Mouse (Mus musculus) MEL (cell line): ENCODE results near the gene Lancl3.

Source experiments
- CHD1 ChIP-seq: IDR thresholded peaks from 2 replicates; pipeline ENCODE4 v1.6.1; 2012; ENCODE audit warnings: low read depth, mild to moderate bottlenecking, inconsistent platforms, low read length, improper control_type of control experiment
- CTCF ChIP-seq, 3 experiments: IDR thresholded peaks in 2 of 3; conservative IDR thresholded peaks in 1 of 3; 2 replicates each; pipeline ENCODE4 v1.5.1; 2011 to 2012; ENCODE audit warnings: low read length in 3 of 3, low read depth in 2 of 3, mild to moderate bottlenecking in 2 of 3, improper control_type of control experiment in 1 of 3, inconsistent platforms in 1 of 3, mixed read lengths in 1 of 3, moderate library complexity in 1 of 3; ENCODE audit not compliant: control insufficient read depth in 1 of 3, insufficient read depth in 1 of 3, poor library complexity in 1 of 3, severe bottlenecking in 1 of 3
- ELF1 ChIP-seq: IDR thresholded peaks from 2 replicates; pipeline ENCODE4 v1.6.1; 2014; ENCODE audit warnings: low read depth, mild to moderate bottlenecking, inconsistent platforms, low read length, improper control_type of control experiment, moderate library complexity
- EP300 ChIP-seq, 2 experiments: IDR thresholded peaks; 2 replicates each; pipeline ENCODE4 v1.6.1; 2011; ENCODE audit warnings: improper control_type of control experiment in 2 of 2, low read length in 2 of 2, low read depth in 1 of 2, mild to moderate bottlenecking in 1 of 2
- HCFC1 ChIP-seq: IDR thresholded peaks from 2 replicates; pipeline ENCODE4 v1.6.1; 2012; ENCODE audit warnings: low read depth, mild to moderate bottlenecking, inconsistent platforms, low read length, improper control_type of control experiment, moderate library complexity
- MAX ChIP-seq: IDR thresholded peaks from 2 replicates; pipeline ENCODE4 v1.6.1; 2011; ENCODE audit warnings: low read length, improper control_type of control experiment
- POLR2A ChIP-seq, 2 experiments: IDR thresholded peaks; 2 replicates each; pipeline ENCODE4 v1.6.1; 2011 to 2012; ENCODE audit warnings: low read length in 2 of 2, mild to moderate bottlenecking in 2 of 2, control low read depth in 1 of 2, improper control_type of control experiment in 1 of 2, low read depth in 1 of 2, moderate library complexity in 1 of 2; ENCODE audit not compliant: control insufficient read depth in 1 of 2, insufficient read depth in 1 of 2, poor library complexity in 1 of 2
- SIN3A ChIP-seq: IDR thresholded peaks from 2 replicates; pipeline ENCODE4 v1.6.1; 2012; ENCODE audit warnings: low read length, improper control_type of control experiment, inconsistent platforms
- USF2 ChIP-seq, 2 experiments: IDR thresholded peaks; 2 replicates each; pipeline ENCODE4 v1.6.1; 2011 to 2012; ENCODE audit warnings: improper control_type of control experiment in 2 of 2, low read length in 2 of 2, borderline replicate concordance in 1 of 2, inconsistent platforms in 1 of 2, low read depth in 1 of 2, mild to moderate bottlenecking in 1 of 2; ENCODE audit not compliant: insufficient read depth in 1 of 2
- ZC3H11A ChIP-seq: IDR thresholded peaks from 2 replicates; pipeline ENCODE4 v1.6.1; 2012; ENCODE audit warnings: low read depth, mild to moderate bottlenecking, inconsistent platforms, low read length, improper control_type of control experiment

DNA sequence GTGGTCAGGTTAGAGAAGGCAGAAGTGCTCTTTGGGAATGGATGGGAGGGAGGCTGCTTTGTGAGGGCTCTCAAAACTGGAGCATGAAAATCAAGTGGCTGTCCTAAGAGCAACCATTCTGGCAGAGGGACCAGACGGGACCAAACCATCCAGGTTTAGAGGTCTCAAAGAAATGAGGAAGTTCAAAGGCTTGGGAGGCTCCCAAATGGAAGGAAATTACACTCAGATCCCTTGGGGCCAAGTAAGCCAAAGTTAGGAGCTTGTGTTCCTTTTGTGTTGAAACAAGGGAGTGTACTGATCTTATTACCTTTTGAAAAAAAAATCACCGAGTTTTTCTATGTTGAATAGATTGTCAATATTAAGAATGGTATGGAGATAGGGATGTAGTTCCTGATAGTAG lies 5.4 kb downstream of the Lancl3 start:
- TF ChIP-seq CTCF (IDR thresholded peaks at IDR 0.05 in 2 of 3, conservative IDR thresholded peaks at IDR 0.05 in 1 of 3; ENCODE audit: control insufficient read depth in 1 of 3, insufficient read depth in 1 of 3, low read depth in 2 of 3, low read length in 3 of 3, poor library complexity in 1 of 3, severe bottlenecking in 1 of 3) (no peak), POLR2A (IDR thresholded peaks at IDR 0.05; ENCODE audit: control insufficient read depth in 1 of 2, insufficient read depth in 1 of 2, low read depth in 1 of 2, low read length in 2 of 2, poor library complexity in 1 of 2) (no peak), ZC3H11A (no peak), SIN3A (no peak), EP300 (IDR thresholded peaks at IDR 0.05; ENCODE audit: low read depth in 1 of 2, low read length in 2 of 2) (no peak), MAX (no peak), HCFC1 (no peak), USF2 (IDR thresholded peaks at IDR 0.05; ENCODE audit: borderline replicate concordance in 1 of 2, insufficient read depth in 1 of 2, low read depth in 1 of 2, low read length in 2 of 2) (no peak), ELF1 (no peak), CHD1 (no peak)
